Mouse (Mus musculus) spleen, adult 2 months (tissue): ENCODE data around the gene Gak. TPM values are rescaled to one million over a fixed set of nuclear protein-coding genes. Genes with fewer than 3 reads are reported as not detected.

ENCODE experiments used
- DNase-seq, 2 experiments: peaks; one replicate each; pipeline versions ENCODE4 v3.0.0 to v3.0.0-alpha.2; 2012 to 2021; ENCODE audit warnings: low spot score in 2 of 2, low read depth in 1 of 2
- H3K27ac ChIP-seq: fragments of 200-500 bp; 2 replicates; pipeline ENCODE4 v1.5.1; 2012; ENCODE audit warnings: low read length, inconsistent platforms; ENCODE audit not compliant: insufficient read depth
- H3K27me3 ChIP-seq: fragments of 200-500 bp; 2 replicates; pipeline ENCODE4 v1.6.1; 2012; ENCODE audit warnings: mild to moderate bottlenecking, moderate library complexity, low read length, inconsistent platforms; ENCODE audit not compliant: control insufficient read depth, insufficient read depth
- H3K36me3 ChIP-seq: fragments of 200-500 bp; 2 replicates; pipeline ENCODE4 v1.6.1; 2012; ENCODE audit warnings: mild to moderate bottlenecking, low read length, inconsistent platforms; ENCODE audit not compliant: control insufficient read depth, insufficient read depth
- H3K4me1 ChIP-seq: fragments of 200-500 bp; 2 replicates; pipeline ENCODE4 v1.6.1; 2011; ENCODE audit warnings: inconsistent platforms; ENCODE audit not compliant: control insufficient read depth, insufficient read depth, insufficient read length
- H3K4me3 ChIP-seq: fragments of 200-500 bp; 2 replicates; pipeline ENCODE4 v1.5.1; 2011; ENCODE audit warnings: mild to moderate bottlenecking, inconsistent platforms; ENCODE audit not compliant: insufficient read depth, insufficient read length; ENCODE audit errors: extremely low read depth
- CTCF ChIP-seq: fragments of 200-500 bp; IDR thresholded peaks from 2 replicates; pipeline ENCODE4 v1.5.1; 2011; ENCODE audit warnings: mild to moderate bottlenecking, inconsistent platforms; ENCODE audit not compliant: insufficient read depth, insufficient read length, insufficient replicate concordance; ENCODE audit errors: extremely low read depth
- POLR2A ChIP-seq: fragments of 200-500 bp; IDR thresholded peaks from 2 replicates; pipeline ENCODE4 v1.6.1; 2011; ENCODE audit warnings: low read depth, low read length, inconsistent platforms
- WGBS: fragments of 180-500 bp; shearing (Covaris S2); methylation state at CpG from one replicate; pipeline ENCODE4 v1.1.7; 2018; 5-methylcytosine and 5-hydroxymethylcytosine counted together
- polyA plus RNA-seq: library from polyadenylated mRNA; depleted of rRNA; stranded (reverse); fragments of >200 nt; gene quantifications from 2 replicates; pipeline ENCODE4 v1.2.3, GENCODE M21; 2012

Gene Gak
- polyA plus RNA-seq, 1 experiment = 69.2 TPM

DNA sequence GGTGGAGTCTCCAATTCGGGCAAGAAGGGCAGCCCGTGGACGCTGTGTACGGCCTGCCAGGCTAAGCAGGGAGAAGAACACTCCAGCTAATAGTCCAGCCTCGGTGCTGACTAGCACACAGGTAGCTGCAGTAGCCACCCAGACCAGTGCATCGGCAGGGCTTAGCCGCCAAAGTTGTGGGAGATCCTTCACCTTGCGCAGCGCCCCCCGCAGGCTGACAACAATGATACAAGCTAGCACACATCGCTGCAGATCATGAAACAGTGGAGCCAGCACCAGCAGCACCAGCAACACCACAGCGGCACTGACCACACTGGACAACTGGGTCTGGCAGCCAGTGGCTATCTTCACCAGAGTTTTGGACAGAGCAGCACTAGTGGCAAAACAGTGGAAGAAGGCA lies 42.2 kb upstream of the Gak start:
- no peaks in the 10 kb centered on the region for H3K27me3 ChIP-seq
- H3K4me3 ChIP-seq = no peak overlapping the region
- H3K36me3 ChIP-seq = peaks cover 3% of the 10 kb centered on the region; the same call in 1 of the 2 replicates
- TF ChIP-seq CTCF (no peak), POLR2A (no peak)
- no peak for DNase-seq
- 95% methylated on average over 12 of the region's 12 CpGs for WGBS
- H3K27ac ChIP-seq = no peak overlapping the region
- H3K4me1 ChIP-seq = peaks cover 3% of the 10 kb centered on the region; the same call in 1 of the 2 replicates

- Histone ChIP-seq H3K4me3 (no peak overlapping the region), H3K36me3 (peaks cover 3% of the 10 kb centered on the region; the same call in 1 of the 2 replicates), H3K27me3 (no peaks in the 10 kb centered on the region), H3K4me1 (peaks cover 3% of the 10 kb centered on the region; the same call in 1 of the 2 replicates), H3K27ac (no peak overlapping the region)
- TF ChIP-seq CTCF = peak; percentile 38; the same call in 1 of the 2 replicates
- TF ChIP-seq POLR2A = no peak
- peak in 1 of 2 experiments; percentile 44 for DNase-seq
Observed at GRCm38 (mm10) chr5:108670785-108671184, 41.2 kb upstream of the Gak start.

DNA sequence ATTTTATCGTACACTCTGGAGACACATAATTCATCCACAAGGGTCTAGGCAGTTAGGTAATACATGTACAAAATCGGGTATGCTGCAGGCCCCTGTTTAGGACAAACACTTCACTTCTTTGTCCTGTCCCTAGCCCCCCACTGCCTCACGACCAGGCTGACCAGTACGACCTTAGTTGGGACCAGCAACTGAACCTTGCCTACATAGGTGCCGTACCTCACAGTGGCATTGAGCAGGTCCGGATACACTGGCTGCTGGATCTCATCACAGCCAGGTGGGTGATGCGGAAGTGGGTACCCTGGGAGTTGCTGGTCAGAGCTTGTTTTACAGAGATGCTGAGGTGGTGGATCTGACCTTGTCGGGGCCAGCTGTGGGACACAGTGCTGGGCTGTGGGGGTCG lies 40.4 kb upstream of the Gak start:
- 63% methylated on average over 9 of the region's 9 CpGs for WGBS
- no peak overlapping the region for H3K27ac ChIP-seq
- H3K4me1 ChIP-seq = peaks cover 3% of the 10 kb centered on the region; the same call in 1 of the 2 replicates
- H3K36me3 ChIP-seq = peaks cover 3% of the 10 kb centered on the region; the same call in 1 of the 2 replicates
- no peaks in the 10 kb centered on the region for H3K27me3 ChIP-seq
- no peak overlapping the region for H3K4me3 ChIP-seq
- no peak for DNase-seq
- TF ChIP-seq CTCF = no peak
- no peak for TF ChIP-seq POLR2A

DNA sequence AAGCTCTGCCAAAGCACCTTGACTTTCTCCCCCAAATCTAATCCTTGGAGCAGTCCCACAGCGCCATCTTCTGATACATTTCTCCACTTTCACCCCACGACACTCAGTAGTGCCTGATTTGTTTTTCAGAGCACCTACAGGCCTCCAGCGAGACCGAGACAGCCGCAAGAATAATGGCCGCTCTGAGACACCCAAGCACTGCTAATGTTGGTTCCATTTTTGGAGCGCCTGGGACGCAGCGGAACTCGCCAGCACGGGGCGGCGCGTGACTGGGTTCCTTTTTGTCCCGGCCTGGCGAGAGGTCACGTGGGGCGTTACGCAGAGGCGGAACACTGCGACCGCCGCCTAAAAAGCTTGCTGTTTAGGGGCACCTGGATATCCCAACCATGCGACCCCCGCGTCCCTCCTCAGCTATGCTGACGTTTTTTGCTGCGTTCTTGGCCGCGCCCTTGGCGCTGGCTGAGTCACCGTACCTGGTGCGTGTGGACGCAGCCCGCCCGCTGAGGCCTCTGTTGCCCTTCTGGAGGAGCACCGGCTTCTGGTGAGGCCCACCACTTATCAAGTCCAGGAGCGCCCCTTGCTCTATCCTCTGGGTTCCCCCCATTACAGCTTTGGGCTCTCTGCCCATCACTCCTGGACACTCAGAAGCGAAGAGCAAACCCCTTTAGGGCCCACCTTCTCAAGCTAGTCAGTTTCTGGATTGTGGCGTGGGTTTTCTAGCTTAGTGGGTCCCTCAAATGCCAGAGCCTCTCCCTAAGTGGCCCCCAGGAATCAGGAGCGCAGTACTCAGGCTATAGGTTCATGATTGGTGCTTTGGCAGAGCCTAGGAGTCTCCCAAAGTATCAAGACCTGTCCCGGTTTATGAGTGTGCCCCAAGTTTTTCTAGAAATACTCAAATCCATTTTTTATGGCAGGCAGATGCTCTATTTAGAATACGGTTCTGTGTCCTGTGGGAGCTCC lies 39.7 kb upstream of the Gak start, which contains the start of gene Dgkq:
Dgkq (minus strand) TSS at position 696 of the 960 bp plus-strand sequence.
- TF ChIP-seq CTCF (peak; percentile 36; the same call in 1 of the 2 replicates), POLR2A (peak; percentile 63; the same call in 1 of the 2 replicates)
- Histone ChIP-seq H3K4me1 (peaks cover 3% of the 10 kb centered on the region; the same call in 1 of the 2 replicates), H3K4me3 (peak within 1 kb of the TSS; percentile 81), H3K36me3 (peaks cover 3% of the 10 kb centered on the region; the same call in 1 of the 2 replicates), H3K27me3 (no peaks in the 10 kb centered on the region), H3K27ac (peak within 1 kb of the TSS; percentile 86)
- WGBS = 5% methylated on average over 43 of the region's 43 CpGs
- DNase-seq = peak; percentile 78 to 91

DNA sequence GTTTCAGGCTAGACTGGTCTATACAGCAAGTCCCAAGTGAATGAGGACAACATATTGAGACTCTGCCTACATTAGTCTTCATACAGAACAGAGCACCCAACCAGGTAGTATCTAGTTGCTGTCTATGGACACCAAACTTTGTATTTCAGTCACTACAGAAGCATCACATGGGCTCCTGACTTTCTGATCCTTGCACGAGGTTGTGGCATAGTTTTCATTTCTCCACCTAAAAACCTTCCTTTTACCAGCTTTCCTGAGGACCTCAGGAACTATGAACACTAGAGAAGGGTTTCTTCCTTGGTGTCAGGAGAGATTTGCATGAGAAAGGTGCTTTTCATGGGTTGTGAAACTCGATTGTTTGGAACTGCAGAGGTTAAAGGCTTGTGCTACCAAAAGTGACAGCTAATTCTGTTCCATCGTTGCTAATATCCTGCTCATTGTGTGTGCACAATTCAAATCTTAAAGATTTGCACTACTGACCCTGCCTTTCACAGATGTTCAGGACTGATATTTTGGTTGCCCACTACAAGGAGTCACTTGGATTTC lies 38.9 kb upstream of the Gak start:
- WGBS = 15% methylated on average over 3 of the region's 3 CpGs
- Histone ChIP-seq H3K36me3 (peaks cover 3% of the 10 kb centered on the region; the same call in 1 of the 2 replicates), H3K4me1 (peaks cover 3% of the 10 kb centered on the region; the same call in 1 of the 2 replicates), H3K27me3 (no peaks in the 10 kb centered on the region), H3K27ac (peak overlapping the region; percentile 86), H3K4me3 (peak overlapping the region; percentile 81)
- DNase-seq = no peak
- TF ChIP-seq POLR2A (no peak), CTCF (no peak)

DNA sequence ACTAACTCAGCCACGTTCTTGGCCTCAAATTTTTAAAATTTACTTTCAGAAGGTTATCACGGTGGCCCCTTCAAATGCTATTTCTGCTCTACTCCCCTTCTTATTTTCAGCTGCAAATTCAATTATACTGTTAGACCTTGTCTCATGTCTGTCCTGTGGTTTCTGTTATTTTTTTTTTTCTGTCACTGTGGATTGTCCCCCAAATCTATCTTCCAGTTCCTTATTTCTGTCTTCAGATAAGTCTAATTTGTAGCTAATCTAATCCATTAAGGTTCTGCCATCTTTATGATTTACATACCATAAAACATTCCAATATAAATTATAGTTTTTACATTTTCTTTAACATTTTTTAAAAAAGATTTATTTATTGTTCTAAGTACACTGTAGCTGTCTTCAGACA lies 37.8 kb upstream of the Gak start:
- H3K27me3 ChIP-seq = no peaks in the 10 kb centered on the region
- peaks cover 3% of the 10 kb centered on the region; the same call in 1 of the 2 replicates for H3K4me1 ChIP-seq
- H3K27ac ChIP-seq = no peak overlapping the region
- H3K4me3 ChIP-seq = no peak overlapping the region
- no peak for DNase-seq
- 61% methylated on average over 2 of the region's 2 CpGs for WGBS
- peaks cover 3% of the 10 kb centered on the region; the same call in 1 of the 2 replicates for H3K36me3 ChIP-seq
- TF ChIP-seq POLR2A = no peak
- TF ChIP-seq CTCF = no peak
